Mouse (Mus musculus): ENCODE results near the gene Nmt1.

DNA sequence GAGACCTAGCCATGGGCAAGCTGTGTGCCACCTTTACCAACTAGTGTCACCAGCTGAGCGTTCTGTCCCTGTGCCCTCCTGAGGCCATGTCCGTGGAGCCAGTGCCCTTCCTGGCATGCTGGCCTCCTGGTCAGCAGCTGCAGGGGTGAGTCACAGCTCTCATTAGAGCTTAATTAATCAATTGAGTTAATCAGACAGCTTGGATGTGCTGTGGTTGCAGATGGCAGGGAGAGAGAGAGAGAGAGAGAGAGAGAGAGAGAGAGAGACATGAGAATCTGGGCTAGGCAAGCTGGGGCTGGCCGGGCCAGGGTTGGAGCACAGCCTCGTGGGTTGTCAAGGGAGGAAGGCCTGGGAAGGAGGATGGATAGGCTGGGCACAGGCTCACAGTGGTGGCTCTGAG, 43.4 kb upstream of the Nmt1 start:
- TF ChIP-seq CTCF (IDR thresholded peaks at IDR 0.05; ENCODE audit: extremely low read depth, insufficient read depth, low read length) (no peak), POLR2A (IDR thresholded peaks at IDR 0.05; ENCODE audit: extremely low read depth, insufficient read depth, low read length) (no peak)
